ENCODE assay signal across 24 mouse cellular contexts in the genomic region with DNA sequence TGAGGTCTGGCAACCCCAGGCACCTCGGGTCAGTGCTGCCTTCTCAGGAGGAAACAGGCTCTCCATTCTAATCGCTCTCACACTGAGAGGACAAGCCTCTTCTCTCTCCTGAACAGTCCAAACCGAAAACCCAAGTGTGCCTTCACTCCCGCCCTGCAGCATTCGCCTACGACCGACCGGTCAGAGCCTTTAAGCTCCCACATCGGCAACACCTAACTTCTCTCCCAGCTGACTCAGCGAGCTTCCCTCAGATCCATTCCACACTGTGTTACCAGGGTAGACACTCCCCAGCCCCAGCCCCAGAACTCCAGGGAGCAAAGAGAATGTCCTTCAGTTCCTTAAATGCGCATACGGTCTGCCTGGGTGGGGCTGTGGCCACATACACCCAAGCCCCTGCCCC.
"Had no signal": no experiment of that assay in that cellular context is flagged by ENCODE, and none has a peak within 500 bp of the region (broad histone marks: within the 10 kb centered on the region; RNA-seq: fewer than 3 reads in every experiment).

No protein-coding gene starts in this region.

- DNase-seq: gastrocnemius, postnatal 14 days; gastrocnemius, postnatal 36 days; heart, adult 11 months; heart, adult 2 months; heart, postnatal 14 days; heart, postnatal 4 days; kidney, adult 18-20 months; kidney, adult 8-10 months; kidney, postnatal 10 days; kidney, postnatal 25 days; kidney, postnatal 4 days had no signal

- H3K9me3 ChIP-seq: heart, embryonic 13.5 days; heart, embryonic 15.5 days; hindbrain, embryonic 10.5 days; hindbrain, embryonic 12.5 days; hindbrain, embryonic 15.5 days; intestine, embryonic 15.5 days; limb, embryonic 10.5 days; limb, embryonic 12.5 days; liver, embryonic 12.5 days had no signal

- H3K4me1 ChIP-seq: heart, embryonic 13.5 days; heart, embryonic 15.5 days; hindbrain, embryonic 10.5 days; hindbrain, embryonic 12.5 days; hindbrain, embryonic 15.5 days; intestine, embryonic 15.5 days; limb, embryonic 10.5 days; liver, embryonic 12.5 days had no signal

- ATAC-seq: hindbrain, postnatal 0 days; intestine, embryonic 15.5 days; intestine, postnatal 0 days; liver, embryonic 12.5 days had no signal

- H3K27me3 ChIP-seq: heart, embryonic 13.5 days; heart, embryonic 15.5 days; hindbrain, embryonic 12.5 days; hindbrain, embryonic 15.5 days; intestine, embryonic 15.5 days; limb, embryonic 12.5 days; liver, embryonic 12.5 days had no signal

- H3K4me3 ChIP-seq: heart, adult 2 months; heart, embryonic 13.5 days; heart, embryonic 15.5 days; hindbrain, embryonic 10.5 days; hindbrain, embryonic 12.5 days; hindbrain, embryonic 15.5 days; intestine, embryonic 15.5 days; layer of hippocampus, adult 2 months; left cerebral cortex, adult 2 months; limb, embryonic 10.5 days; limb, embryonic 12.5 days; liver, embryonic 12.5 days had no signal
